Mouse (Mus musculus): ENCODE data around the gene Nf2.

Nf2 gene

DNA sequence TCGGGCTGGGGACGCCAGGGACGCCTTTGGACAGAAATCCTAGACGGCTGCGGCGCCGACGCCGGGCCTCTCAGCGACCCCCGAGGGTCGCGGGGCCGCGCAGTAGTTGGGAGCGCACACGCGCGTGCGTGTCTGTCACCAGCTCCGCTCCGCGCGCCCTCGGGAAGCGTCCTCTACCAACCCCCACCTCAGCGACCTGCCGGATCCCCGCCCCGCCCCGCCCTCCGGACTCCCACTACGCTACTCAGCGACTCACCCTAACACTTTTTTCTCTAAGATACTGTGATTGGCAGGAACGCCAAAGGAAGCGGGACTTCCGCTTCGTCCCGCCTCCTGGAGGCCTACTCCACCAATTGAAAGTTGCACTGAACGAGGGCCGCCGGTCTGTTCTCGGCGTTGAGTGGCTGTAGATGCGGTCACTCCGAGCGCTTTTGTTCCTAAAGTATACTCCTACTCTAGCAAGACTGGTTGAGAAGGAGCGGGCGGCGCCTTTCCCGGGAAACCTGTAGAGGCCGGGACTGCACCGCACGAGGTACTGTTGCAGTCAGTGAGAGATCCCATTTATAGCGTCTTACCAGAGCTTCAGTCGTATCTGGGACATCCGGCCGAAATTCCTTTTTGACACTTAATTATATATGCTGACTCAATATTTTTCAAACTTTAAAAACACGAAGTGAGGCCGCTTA is at the start of gene Nf2:
Gene Nf2, minus strand, starts transcription at position 279 of the 686 bp plus-strand sequence.
- DNase-seq (ENCODE audit: low spot score): peak; percentile 98

DNA sequence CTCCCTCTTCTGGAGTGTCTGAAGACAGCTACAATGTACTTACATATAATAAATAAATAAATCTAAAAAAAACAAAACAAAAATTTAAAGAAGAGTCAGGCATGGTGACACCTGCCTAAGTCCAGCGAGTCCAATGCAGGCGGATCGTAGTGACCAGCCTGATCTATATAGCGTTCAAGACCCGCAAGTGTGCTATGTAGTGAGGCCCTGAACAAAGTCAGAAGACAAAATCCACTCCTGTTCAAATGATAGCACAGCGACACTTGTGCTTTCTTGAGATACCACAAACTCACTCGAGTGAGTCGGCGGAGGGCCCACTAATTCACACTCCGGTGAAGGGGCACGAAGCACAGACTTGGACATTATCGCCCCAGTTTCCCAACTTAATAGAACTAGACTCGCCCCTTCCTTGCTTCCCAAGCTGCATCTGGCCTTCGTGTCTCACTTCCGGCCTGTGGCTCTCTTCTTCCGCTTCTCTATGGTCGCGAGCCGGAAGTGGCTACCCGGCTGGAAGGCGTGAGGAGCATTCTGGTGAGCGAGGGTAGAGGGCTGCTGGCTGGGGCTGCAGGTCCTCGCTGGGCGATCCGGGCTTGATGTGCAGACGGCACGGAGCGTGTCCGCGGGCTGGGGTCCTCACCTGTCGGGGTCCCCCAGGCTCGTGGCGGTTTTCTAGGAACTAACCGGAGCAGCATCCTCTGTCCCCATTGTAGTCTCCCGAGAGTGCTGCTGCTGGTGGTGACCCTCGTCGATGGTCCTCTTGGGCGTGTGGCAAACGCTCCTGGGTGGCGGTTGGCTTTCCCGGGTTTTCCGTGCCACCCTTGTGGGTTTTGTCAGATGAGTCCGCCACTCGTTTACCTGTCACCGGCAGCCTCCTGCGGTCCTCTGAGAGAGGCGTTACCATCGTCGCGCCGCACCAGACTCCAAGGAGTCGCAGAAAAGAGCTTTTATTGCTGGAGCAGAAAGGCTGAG is 45.8 kb upstream of the Nf2 start, which contains the start of gene Thoc5:
Gene Thoc5, plus strand, starts transcription at position 473 of the 969 bp plus-strand sequence.
- DNase-seq (ENCODE audit: low spot score): peak; percentile 91

- no peak for DNase-seq (ENCODE audit: low spot score)
Observed at GRCm38 (mm10) chr11:4886987-4887386, 37.7 kb upstream of the Nf2 start.

DNA sequence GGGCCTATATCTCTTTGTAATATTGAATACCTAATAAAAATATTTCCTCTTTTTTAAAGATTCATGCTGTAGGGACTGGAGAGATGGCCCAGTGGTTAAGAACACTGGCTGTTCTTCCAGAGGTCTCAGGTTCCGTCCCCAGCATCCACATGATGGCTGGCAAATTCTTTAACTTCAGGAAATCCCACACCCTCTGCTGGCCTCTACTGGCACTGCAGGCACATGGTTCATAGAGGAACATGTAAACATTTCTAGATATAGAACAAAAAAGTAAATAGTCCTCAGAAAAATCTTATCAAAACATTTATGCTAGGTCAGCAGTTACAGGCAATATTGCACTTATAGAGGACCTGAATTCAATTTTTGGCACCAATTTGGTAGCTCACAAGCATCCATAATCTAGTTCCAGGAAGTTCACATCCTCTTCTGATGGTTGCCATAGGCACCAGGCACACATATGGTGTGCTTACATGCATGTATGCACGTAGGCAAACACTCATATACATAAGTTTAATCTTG is 36.1 kb upstream of the Nf2 start:
- peak; percentile 75 for DNase-seq (ENCODE audit: low spot score)

DNA sequence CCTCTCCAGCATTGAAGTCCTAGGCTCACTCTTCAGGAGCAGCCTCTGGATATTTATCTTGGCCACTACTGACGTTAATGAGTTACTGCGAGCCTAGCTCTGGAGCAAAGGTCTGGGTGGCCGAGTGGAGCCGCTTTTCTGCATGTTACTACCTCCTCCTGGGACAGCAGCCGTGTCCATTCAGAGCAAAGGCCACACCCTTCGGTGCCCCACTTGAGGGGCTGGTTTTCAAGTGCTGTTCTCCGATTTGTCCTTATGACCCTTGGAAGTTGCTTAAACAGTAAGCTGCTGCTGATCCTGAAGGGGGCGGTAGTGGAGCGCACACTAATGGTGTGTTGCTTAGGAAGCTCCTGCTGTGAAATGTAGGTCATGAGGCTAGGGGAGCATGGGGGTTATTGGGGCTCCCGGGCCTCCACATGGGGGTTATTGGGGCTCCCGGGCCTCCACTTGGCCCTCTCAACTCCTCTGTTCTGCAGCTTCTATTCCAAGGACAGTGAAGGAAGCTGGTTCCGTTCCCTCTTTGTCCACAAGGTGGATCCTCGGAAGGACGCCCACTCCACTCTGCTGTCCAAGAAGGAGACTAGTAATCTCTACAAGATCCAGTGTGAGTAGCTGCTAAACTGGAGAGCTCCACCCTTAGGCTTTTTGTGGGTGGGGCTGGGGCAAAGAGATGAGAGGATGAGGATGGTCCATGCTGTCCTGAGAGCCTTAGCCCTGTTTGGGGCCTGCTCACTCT is 33.7 kb upstream of the Nf2 start:
- peak; percentile 65 for DNase-seq (ENCODE audit: low spot score)

DNA sequence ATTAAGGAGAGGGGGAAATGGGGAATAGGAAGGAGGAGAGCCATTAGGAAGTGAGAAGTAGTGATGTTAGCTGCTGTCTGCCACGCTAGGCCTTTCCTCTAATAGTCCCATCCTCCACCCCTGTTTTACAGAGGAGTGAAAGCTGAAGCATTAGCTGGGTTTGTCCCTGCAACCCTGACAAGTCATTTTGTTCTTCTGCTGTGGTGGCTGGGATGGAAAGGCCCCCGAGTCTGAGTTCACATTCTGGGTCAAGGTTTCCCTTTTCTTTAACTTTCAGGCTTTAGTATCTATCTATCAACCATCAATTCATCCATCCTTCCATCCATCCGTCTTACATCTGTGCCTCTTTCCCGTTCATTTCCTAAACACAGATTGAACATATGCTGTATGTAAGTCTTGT is 31.8 kb upstream of the Nf2 start:
- DNase-seq (ENCODE audit: low spot score): no peak

DNA sequence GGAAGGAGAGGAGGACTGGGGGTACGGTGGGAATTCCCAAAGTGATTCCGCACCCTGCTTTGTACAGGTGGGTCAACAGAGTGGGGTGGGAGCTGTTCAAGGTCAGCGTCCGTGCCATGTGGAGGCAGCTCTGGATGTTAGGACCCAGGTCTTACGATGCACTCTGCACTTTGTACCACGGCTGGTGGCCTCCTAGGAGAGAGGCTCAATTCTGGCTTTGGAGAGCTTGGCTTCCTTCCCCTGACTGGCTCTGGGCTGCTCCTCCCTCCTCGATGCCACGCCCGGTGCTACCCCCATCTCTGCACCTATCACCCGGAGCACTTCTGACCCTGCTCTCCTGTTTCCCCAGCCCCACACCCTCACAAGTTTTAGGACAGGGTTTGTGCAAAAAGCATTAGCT is 25.2 kb upstream of the Nf2 start:
- DNase-seq (ENCODE audit: low spot score): peak; percentile 26

DNA sequence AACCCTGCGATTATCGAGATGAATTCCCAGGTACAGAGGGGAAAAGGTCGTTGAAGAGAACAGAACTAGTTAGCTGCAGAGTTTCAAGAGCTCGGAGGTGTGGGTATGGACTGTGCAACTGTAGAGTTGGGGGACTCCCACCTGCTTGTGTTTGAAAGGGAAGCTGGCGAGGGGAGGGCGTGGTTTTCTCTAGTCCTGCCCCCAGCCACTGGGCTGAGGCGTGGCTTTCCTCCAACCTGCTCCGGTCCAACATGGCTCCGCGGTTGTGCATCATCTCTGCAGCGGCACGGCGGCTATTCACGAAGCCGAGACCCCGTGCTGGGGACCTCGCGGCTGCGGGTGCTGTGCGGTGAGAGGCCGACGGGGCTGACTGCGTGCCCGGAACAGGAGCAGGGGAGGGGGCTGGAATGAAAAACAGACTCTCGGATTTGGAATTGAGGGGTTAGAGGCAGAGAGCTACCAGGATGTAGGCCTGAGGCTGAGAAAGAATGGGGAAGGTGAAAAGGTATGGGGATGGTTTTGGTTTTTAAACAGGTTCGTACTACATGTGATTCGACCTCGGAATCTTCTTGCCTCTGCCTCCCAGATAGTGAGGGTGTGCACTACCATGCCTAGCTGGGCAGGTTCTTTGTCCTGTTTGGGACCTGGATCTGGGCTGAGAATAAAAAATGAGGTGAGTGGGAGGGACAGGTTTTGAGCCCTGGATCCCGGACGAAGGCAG is 24.6 kb upstream of the Nf2 start, which contains the start of gene Nipsnap1:
Gene Nipsnap1, plus strand, starts transcription at position 197 of the 721 bp plus-strand sequence.
- DNase-seq (ENCODE audit: low spot score): peak; percentile 91

GRCm38 (mm10) chr11:4865645-4866251 is 16.4 kb upstream of the Nf2 start:
- peak; percentile 88 for DNase-seq (ENCODE audit: low spot score)

- no peak for DNase-seq (ENCODE audit: low spot score)
Observed at GRCm38 (mm10) chr11:4862730-4863129, 13.4 kb upstream of the Nf2 start.

- no peak for DNase-seq (ENCODE audit: low spot score)
Observed at GRCm38 (mm10) chr11:4861816-4862604, 12.7 kb upstream of the Nf2 start.

DNA sequence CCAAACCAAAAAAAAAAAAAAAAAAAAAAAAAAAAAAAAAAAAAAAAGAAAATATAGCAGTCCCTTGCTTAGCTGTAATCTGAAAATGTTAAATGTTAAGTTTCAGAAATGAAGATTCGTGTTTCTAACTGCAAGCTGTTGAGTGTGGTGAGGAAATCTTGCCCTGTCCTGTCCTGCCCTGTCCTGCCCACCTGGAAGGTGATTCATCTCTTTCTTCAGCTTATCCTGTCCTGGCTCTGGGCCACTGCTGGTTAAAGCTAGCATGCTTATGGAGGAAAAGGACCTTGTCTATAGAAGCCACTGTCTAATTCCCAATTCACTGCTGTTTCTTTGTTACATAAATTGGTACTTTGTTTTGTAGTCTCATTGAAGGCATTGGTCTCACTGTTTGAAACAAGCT is 11.7 kb upstream of the Nf2 start:
- no peak for DNase-seq (ENCODE audit: low spot score)

DNA sequence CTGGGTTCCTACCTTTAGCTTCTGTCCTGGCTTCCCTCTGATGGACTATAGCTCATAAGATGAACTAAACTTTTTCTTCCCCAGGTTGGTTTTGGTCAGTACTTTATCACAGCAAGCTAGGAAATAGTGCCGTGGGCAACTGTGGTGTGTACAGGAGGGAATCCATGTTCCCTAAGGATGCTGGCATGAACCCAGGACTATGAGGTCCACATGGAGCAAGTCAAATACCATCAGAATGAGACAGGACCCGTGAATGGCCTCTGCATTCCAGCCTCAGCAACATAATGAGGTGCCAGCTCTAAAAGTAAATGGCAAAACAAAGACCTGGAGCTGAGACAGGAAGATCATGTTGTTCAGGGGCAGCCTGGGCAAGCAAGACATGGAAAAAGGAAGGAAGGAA is 9.1 kb upstream of the Nf2 start:
- DNase-seq (ENCODE audit: low spot score): no peak

DNA sequence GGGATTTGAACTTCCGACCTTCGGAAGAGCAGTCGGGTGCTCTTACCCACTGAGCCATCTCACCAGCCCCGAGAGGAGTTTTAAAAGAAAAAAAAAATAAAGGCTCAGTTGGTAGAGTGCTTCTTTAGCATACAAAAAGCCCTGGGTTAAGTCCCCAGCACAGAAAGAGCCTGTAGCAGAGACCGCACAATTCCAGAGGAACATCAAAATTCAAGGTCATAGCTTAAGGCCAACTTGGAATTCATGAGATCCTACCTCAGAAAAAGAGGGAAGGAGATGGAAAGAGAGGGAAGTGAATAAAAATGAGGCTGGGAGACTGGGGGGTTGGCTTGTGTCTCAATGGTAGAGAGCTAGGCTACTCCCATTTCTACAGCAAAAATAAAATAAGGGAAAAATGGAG is 4.8 kb upstream of the Nf2 start:
- DNase-seq (ENCODE audit: low spot score): no peak

DNA sequence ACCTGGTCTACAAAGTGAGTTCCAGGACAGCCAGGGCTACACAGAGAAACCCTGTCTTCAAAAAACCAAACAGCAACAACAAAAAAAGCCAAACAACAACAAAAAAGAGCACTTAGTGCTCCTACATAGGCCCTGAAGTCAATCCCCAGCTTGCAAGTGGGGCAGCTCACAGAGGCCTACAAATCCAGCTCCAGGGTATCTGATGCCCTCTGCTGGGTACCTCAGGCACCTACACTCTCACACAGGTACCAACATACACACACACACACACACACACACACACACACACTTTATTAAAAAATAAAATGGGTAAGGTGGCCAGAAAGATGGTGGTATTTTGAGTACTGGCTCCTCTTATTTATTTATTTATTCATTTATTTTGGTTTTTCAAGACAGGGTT is 3.7 kb upstream of the Nf2 start:
- DNase-seq (ENCODE audit: low spot score): no peak

GRCm38 (mm10) chr11:4850404-4850803 is 1.1 kb upstream of the Nf2 start:
- no peak for DNase-seq (ENCODE audit: low spot score)

- peak; percentile 65 for DNase-seq (ENCODE audit: low spot score)
Observed at GRCm38 (mm10) chr11:4848483-4849248, 670 bp downstream of the Nf2 start.

GRCm38 (mm10) chr11:4840942-4841526 is 8.3 kb downstream of the Nf2 start:
- no peak for DNase-seq (ENCODE audit: low spot score)

DNA sequence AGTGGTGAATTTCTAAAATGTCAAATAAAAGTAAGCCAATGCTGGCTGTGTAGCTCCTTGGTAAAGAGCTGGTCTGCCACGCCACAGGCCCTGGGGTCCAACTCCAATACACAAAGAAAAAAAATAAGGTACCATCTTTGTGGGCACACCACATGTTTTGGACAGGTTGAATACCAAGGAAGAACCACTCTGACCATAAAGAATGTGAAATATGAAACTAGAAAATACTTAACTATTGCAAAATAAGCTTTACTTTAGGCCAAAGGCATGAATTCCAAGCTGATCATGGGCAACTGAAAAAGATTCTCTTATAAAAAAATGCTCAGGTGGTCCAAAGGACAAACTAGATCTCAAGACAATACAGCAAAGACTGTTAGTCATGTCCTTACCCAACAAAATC is 11.1 kb downstream of the Nf2 start:
- no peak for DNase-seq (ENCODE audit: low spot score)

Data from retina, embryonic 14.5 days (tissue).